Mouse (Mus musculus) neural tube, embryonic 14.5 days (tissue): ENCODE measurements around the gene Plpp3. TPM values are rescaled to one million over a fixed set of nuclear protein-coding genes. Genes with fewer than 3 reads are reported as not detected.
A peak's percentile ranks its signal among the peaks of the same experiment; 100 is the strongest.

Source experiments
- ATAC-seq: fragments of 200-750 bp; cut with Nextera tagmentation; 2 replicates; pipeline ENCODE4 v1.8.0; 2017; ENCODE audit warnings: low read depth, mild to moderate bottlenecking, moderate TSS enrichment, moderate library complexity
- H3K27ac ChIP-seq: fragments of 300-500 bp; sonication (generic); 2 replicates; pipeline ENCODE4 v1.5.1; 2014; ENCODE audit warnings: low read depth, mild to moderate bottlenecking, control low read depth, low read length, moderate library complexity, mixed read lengths
- H3K27me3 ChIP-seq: fragments of 300-500 bp; sonication (generic); 2 replicates; pipeline ENCODE4 v1.6.1; 2014; ENCODE audit warnings: low read length; ENCODE audit not compliant: control insufficient read depth, insufficient read depth
- H3K36me3 ChIP-seq: fragments of 300-500 bp; sonication (generic); 2 replicates; pipeline ENCODE4 v1.6.1; 2014; ENCODE audit warnings: low read length, mixed read lengths; ENCODE audit not compliant: control insufficient read depth, insufficient read depth
- H3K4me1 ChIP-seq: fragments of 300-500 bp; sonication (generic); 2 replicates; pipeline ENCODE4 v1.6.1; 2014; ENCODE audit warnings: low read length; ENCODE audit not compliant: control insufficient read depth, insufficient read depth
- H3K4me2 ChIP-seq: fragments of 300-500 bp; sonication (generic); 2 replicates; pipeline ENCODE4 v1.6.1; 2014; ENCODE audit warnings: mild to moderate bottlenecking, low read depth, low read length, control low read depth
- H3K4me3 ChIP-seq: fragments of 300-500 bp; sonication (generic); 2 replicates; pipeline ENCODE4 v1.5.1; 2014; ENCODE audit warnings: low read depth, low read length, control low read depth, mixed read lengths
- H3K9ac ChIP-seq: fragments of 300-500 bp; sonication (generic); replicated peaks from 2 replicates; pipeline ENCODE4 v1.6.1; 2014; ENCODE audit warnings: low read depth, mild to moderate bottlenecking, control low read depth, low read length, mixed read lengths
- H3K9me3 ChIP-seq: fragments of 300-500 bp; sonication (generic); 2 replicates; pipeline ENCODE4 v1.6.1; 2016; ENCODE audit warnings: low read length; ENCODE audit not compliant: control insufficient read depth
- WGBS: fragments of 180-500 bp; shearing (Covaris S2); extraction: QIAGEN DNeasy Blood & Tissue Kit; methylation state at CpG from one replicate; pipeline ENCODE4 v1.1.7; 2014; 5-methylcytosine and 5-hydroxymethylcytosine counted together
- polyA plus RNA-seq: library from polyadenylated mRNA; unstranded; fragments of >200 nt; fragmentation: Nextera tagmentation; extraction: Ambion mirVana; gene quantifications from 2 replicates; pipeline ENCODE4 v1.2.1, GENCODE M21; 2014

Gene Plpp3
- polyA plus RNA-seq, 1 experiment from 2014 or later, result 58.5 TPM

- no peak overlapping the region for H3K4me3 ChIP-seq
- peak; percentile 29; the same call in 1 of the 2 replicates for ATAC-seq
- H3K27me3 ChIP-seq, result no peaks in the 10 kb centered on the region
- peak overlapping the region; percentile 83 for H3K27ac ChIP-seq
- no peak overlapping the region for H3K9ac ChIP-seq
- peaks cover 14% of the 10 kb centered on the region; the same call in 1 of the 2 replicates for H3K4me1 ChIP-seq
- H3K36me3 ChIP-seq, result no peaks in the 10 kb centered on the region
- H3K4me2 ChIP-seq, result peak overlapping the region; percentile 24; the same call in 1 of the 2 replicates
- H3K9me3 ChIP-seq, result no peaks in the 10 kb centered on the region
- WGBS, result 25% methylated on average over 3 of the region's 3 CpGs
These were observed 24.6 kb downstream of the Plpp3 start for GRCm38 (mm10) chr4:105181659-105182167.

- H3K4me2 ChIP-seq, result no peak overlapping the region
- peak overlapping the region; percentile 83 for H3K27ac ChIP-seq
- peak; percentile 49; the same call in 1 of the 2 replicates for ATAC-seq
- H3K4me1 ChIP-seq, result peaks cover 14% of the 10 kb centered on the region; the same call in 1 of the 2 replicates
- H3K4me3 ChIP-seq, result no peak overlapping the region
- WGBS, result 32% methylated on average over 5 of the region's 5 CpGs
- no peaks in the 10 kb centered on the region for H3K36me3 ChIP-seq
- H3K9me3 ChIP-seq, result no peaks in the 10 kb centered on the region
- H3K27me3 ChIP-seq, result no peaks in the 10 kb centered on the region
- no peak overlapping the region for H3K9ac ChIP-seq
These were observed 25.1 kb downstream of the Plpp3 start for GRCm38 (mm10) chr4:105182249-105182648.

GRCm38 (mm10) chr4:105184490-105184889 lies 27.3 kb downstream of the Plpp3 start:
- no peak for ATAC-seq
- Histone ChIP-seq H3K36me3 (no peaks in the 10 kb centered on the region), H3K4me3 (no peak overlapping the region), H3K9ac (no peak overlapping the region), H3K9me3 (no peaks in the 10 kb centered on the region), H3K4me2 (no peak overlapping the region), H3K27me3 (no peaks in the 10 kb centered on the region), H3K27ac (no peak overlapping the region), H3K4me1 (0 out of 2 replicates have a peak, but pooled peaks cover 14% of the 10 kb centered on the region)
- 71% methylated on average over 4 of the region's 4 CpGs for WGBS

- no peak overlapping the region for H3K27ac ChIP-seq
- H3K4me2 ChIP-seq, result no peak overlapping the region
- ATAC-seq, result no peak
- H3K9me3 ChIP-seq, result no peaks in the 10 kb centered on the region
- H3K9ac ChIP-seq, result no peak overlapping the region
- no peaks in the 10 kb centered on the region for H3K27me3 ChIP-seq
- no peak overlapping the region for H3K4me3 ChIP-seq
- H3K36me3 ChIP-seq, result no peaks in the 10 kb centered on the region
- H3K4me1 ChIP-seq, result 0 out of 2 replicates have a peak, but pooled peaks cover 14% of the 10 kb centered on the region
- WGBS, result 92% methylated on average over 6 of the region's 6 CpGs
These were observed 27.8 kb downstream of the Plpp3 start for GRCm38 (mm10) chr4:105184924-105185323.

- Histone ChIP-seq H3K4me3 (no peak overlapping the region), H3K4me2 (no peak overlapping the region), H3K9ac (no peak overlapping the region), H3K27me3 (no peaks in the 10 kb centered on the region), H3K27ac (no peak overlapping the region), H3K36me3 (no peaks in the 10 kb centered on the region), H3K4me1 (0 out of 2 replicates have a peak, but pooled peaks cover 6% of the 10 kb centered on the region), H3K9me3 (no peaks in the 10 kb centered on the region)
- 83% methylated on average over 10 of the region's 10 CpGs for WGBS
- ATAC-seq, result no peak
These were observed 29.5 kb downstream of the Plpp3 start for GRCm38 (mm10) chr4:105186654-105187053.

GRCm38 (mm10) chr4:105187873-105188272 lies 30.7 kb downstream of the Plpp3 start:
- Histone ChIP-seq H3K36me3 (no peaks in the 10 kb centered on the region), H3K4me2 (no peak overlapping the region), H3K27me3 (no peaks in the 10 kb centered on the region), H3K4me3 (no peak overlapping the region), H3K9ac (no peak overlapping the region), H3K4me1 (0 out of 2 replicates have a peak, but pooled peaks cover 6% of the 10 kb centered on the region), H3K9me3 (no peaks in the 10 kb centered on the region), H3K27ac (no peak overlapping the region)
- no peak for ATAC-seq
- 88% methylated on average over 7 of the region's 7 CpGs for WGBS

GRCm38 (mm10) chr4:105188801-105189200 lies 31.7 kb downstream of the Plpp3 start:
- Histone ChIP-seq H3K9ac (no peak overlapping the region), H3K4me1 (0 out of 2 replicates have a peak, but pooled peaks cover 6% of the 10 kb centered on the region), H3K4me3 (no peak overlapping the region), H3K4me2 (no peak overlapping the region), H3K27me3 (no peaks in the 10 kb centered on the region), H3K9me3 (no peaks in the 10 kb centered on the region), H3K36me3 (no peaks in the 10 kb centered on the region), H3K27ac (no peak overlapping the region)
- WGBS, result 79% methylated on average over 7 of the region's 7 CpGs
- ATAC-seq, result no peak

GRCm38 (mm10) chr4:105190826-105191225 lies 33.7 kb downstream of the Plpp3 start:
- H3K9me3 ChIP-seq, result no peaks in the 10 kb centered on the region
- no peak overlapping the region for H3K4me3 ChIP-seq
- H3K27ac ChIP-seq, result no peak overlapping the region
- H3K27me3 ChIP-seq, result no peaks in the 10 kb centered on the region
- H3K4me1 ChIP-seq, result 0 out of 2 replicates have a peak, but pooled peaks cover 8% of the 10 kb centered on the region
- no peak for ATAC-seq
- 61% methylated on average over 4 of the region's 4 CpGs for WGBS
- H3K36me3 ChIP-seq, result no peaks in the 10 kb centered on the region
- H3K9ac ChIP-seq, result no peak overlapping the region
- H3K4me2 ChIP-seq, result no peak overlapping the region

- Histone ChIP-seq H3K27ac (no peak overlapping the region), H3K4me1 (0 out of 2 replicates have a peak, but pooled peaks cover 8% of the 10 kb centered on the region), H3K27me3 (no peaks in the 10 kb centered on the region), H3K4me2 (no peak overlapping the region), H3K9ac (no peak overlapping the region), H3K36me3 (no peaks in the 10 kb centered on the region), H3K9me3 (no peaks in the 10 kb centered on the region), H3K4me3 (no peak overlapping the region)
- no peak for ATAC-seq
- WGBS, result 81% methylated on average over 5 of the region's 5 CpGs
These were observed 34.4 kb downstream of the Plpp3 start for GRCm38 (mm10) chr4:105191550-105191949.
